Mouse (Mus musculus): ENCODE data around the gene Sh3bp1. TPM values are rescaled to one million over a fixed set of nuclear protein-coding genes. Genes with fewer than 3 reads are reported as not detected.

Gene Sh3bp1
- total and polyA plus RNA-seq, 3 experiments, result 34.1 to 1,400 (median 207) TPM

DNA sequence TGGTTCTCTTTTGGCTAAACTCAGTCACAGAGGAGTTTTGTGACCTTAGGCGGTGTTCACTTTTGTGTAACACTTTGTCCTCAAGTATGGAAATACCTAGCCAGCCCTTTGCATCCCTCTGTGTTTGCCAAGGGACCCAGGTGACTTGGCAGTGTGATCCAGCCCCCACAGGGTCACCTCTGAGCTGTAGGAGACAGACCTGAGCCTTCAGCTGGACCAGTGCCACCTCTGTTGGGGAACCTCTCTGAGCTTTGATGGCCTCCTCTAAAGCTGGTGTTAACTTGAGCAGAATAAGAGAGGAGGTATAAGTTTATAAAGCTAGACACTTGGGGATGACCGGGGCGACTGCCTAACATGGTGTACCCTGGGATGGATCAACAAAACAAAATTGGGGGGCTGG, 49.3 kb downstream of the Sh3bp1 start:
- TF ChIP-seq GATA2 (IDR thresholded peaks at IDR 0.05; ENCODE audit: borderline replicate concordance, low read depth, low read length) (no peak), GATA1 (IDR thresholded peaks at IDR 0.05; ENCODE audit: borderline replicate concordance, low read length) (no peak), TAL1 (conservative IDR thresholded peaks at IDR 0.05; ENCODE audit: low read depth, low read length) (no peak), CTCF (IDR thresholded peaks at IDR 0.05; ENCODE audit: low read depth, low read length) (no peak)
- H3K27me3 ChIP-seq (ENCODE audit: insufficient read depth, low read length), result peaks cover 63% of the 10 kb centered on the region
- H3K36me3 ChIP-seq (replicated peaks), result no peaks in the 10 kb centered on the region

GRCm38 (mm10) chr15:78955663-78956062, 56.1 kb downstream of the Sh3bp1 start:
- DNase-seq (ENCODE audit: low spot score), result no peak
- Histone ChIP-seq H3K27me3 (ENCODE audit: insufficient read depth, low read length) (peaks cover 49% of the 10 kb centered on the region), H3K4me1 (ENCODE audit: insufficient read depth, low read depth, low read length) (no peaks in the 10 kb centered on the region; the same call in none of the 2 replicates), H3K9me3 (replicated peaks) (no peaks in the 10 kb centered on the region), H3K4me3 (ENCODE audit: low read depth, low read length) (no peak overlapping the region), H3K36me3 (replicated peaks) (no peaks in the 10 kb centered on the region)
- no peak for TF ChIP-seq CTCF (IDR thresholded peaks at IDR 0.05; ENCODE audit: low read depth, low read length)
- no peak for TF ChIP-seq GATA2 (IDR thresholded peaks at IDR 0.05; ENCODE audit: borderline replicate concordance, low read depth, low read length)
- TF ChIP-seq TAL1 (conservative IDR thresholded peaks at IDR 0.05; ENCODE audit: low read depth, low read length), result no peak
- TF ChIP-seq GATA1 (IDR thresholded peaks at IDR 0.05; ENCODE audit: borderline replicate concordance, low read length), result no peak
- no peak for TF ChIP-seq POLR2AphosphoS5 (IDR thresholded peaks at IDR 0.05; ENCODE audit: insufficient replicate concordance, low read depth, low read length)
- ATAC-seq (ENCODE audit: extremely low read depth, insufficient number of reproducible peaks, low FRiP score, poor library complexity, severe bottlenecking), result no peak

More for the DNA sequence above, 49.3 kb downstream of the Sh3bp1 start:
- Histone ChIP-seq H3K4me1 (ENCODE audit: insufficient read depth, low read depth, low read length) (peaks cover 1% of the 10 kb centered on the region), H3K4me3 (ENCODE audit: low read depth, low read length) (no peak overlapping the region), H3K9me3 (replicated peaks) (0 out of 2 replicates have a peak, but pooled peaks cover 5% of the 10 kb centered on the region)
- ATAC-seq (ENCODE audit: extremely low read depth, insufficient number of reproducible peaks, low FRiP score, poor library complexity, severe bottlenecking) (no peak), DNase-seq (ENCODE audit: low spot score) (no peak)

DNA sequence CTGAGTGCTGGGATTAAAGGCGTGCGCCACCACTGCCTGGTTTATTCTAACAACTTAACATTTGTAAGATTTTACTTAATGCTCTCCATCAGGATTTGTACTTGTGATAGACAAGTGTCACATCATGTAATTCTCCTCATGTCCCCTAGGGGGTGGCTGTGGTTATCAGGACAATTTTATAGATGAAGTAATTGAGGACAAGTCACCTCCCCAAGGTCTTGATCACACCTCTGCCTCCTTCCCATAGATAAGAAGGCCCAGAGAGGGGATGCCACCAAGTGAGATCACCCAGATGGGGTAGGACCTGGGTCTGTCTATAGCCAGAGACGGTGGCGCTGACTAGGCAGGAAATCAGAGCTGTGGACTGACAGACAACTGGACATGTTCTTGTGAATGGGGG, 56.8 kb downstream of the Sh3bp1 start:
- Histone ChIP-seq H3K36me3 (replicated peaks) (no peaks in the 10 kb centered on the region), H3K4me3 (ENCODE audit: low read depth, low read length) (no peak overlapping the region), H3K27me3 (ENCODE audit: insufficient read depth, low read length) (peaks cover 48% of the 10 kb centered on the region), H3K9me3 (replicated peaks) (no peaks in the 10 kb centered on the region), H3K4me1 (ENCODE audit: insufficient read depth, low read depth, low read length) (no peaks in the 10 kb centered on the region; the same call in none of the 2 replicates)
- no peak for ATAC-seq (ENCODE audit: extremely low read depth, insufficient number of reproducible peaks, low FRiP score, poor library complexity, severe bottlenecking)
- TF ChIP-seq CTCF (IDR thresholded peaks at IDR 0.05; ENCODE audit: low read depth, low read length), result peak; percentile 51
- TF ChIP-seq POLR2AphosphoS5 (IDR thresholded peaks at IDR 0.05; ENCODE audit: insufficient replicate concordance, low read depth, low read length), result no peak
- no peak for TF ChIP-seq TAL1 (conservative IDR thresholded peaks at IDR 0.05; ENCODE audit: low read depth, low read length)
- no peak for DNase-seq (ENCODE audit: low spot score)

GRCm38 (mm10) chr15:78957021-78957420, 57.5 kb downstream of the Sh3bp1 start:
- Histone ChIP-seq H3K36me3 (replicated peaks) (no peaks in the 10 kb centered on the region), H3K9me3 (replicated peaks) (no peaks in the 10 kb centered on the region), H3K4me3 (ENCODE audit: low read depth, low read length) (no peak overlapping the region), H3K4me1 (ENCODE audit: insufficient read depth, low read depth, low read length) (no peaks in the 10 kb centered on the region; the same call in none of the 2 replicates), H3K27me3 (ENCODE audit: insufficient read depth, low read length) (peaks cover 48% of the 10 kb centered on the region)
- ATAC-seq (ENCODE audit: extremely low read depth, insufficient number of reproducible peaks, low FRiP score, poor library complexity, severe bottlenecking) (no peak), DNase-seq (ENCODE audit: low spot score) (no peak)
- TF ChIP-seq GATA2 (IDR thresholded peaks at IDR 0.05; ENCODE audit: borderline replicate concordance, low read depth, low read length) (no peak), TAL1 (conservative IDR thresholded peaks at IDR 0.05; ENCODE audit: low read depth, low read length) (no peak), POLR2AphosphoS5 (IDR thresholded peaks at IDR 0.05; ENCODE audit: insufficient replicate concordance, low read depth, low read length) (no peak), CTCF (IDR thresholded peaks at IDR 0.05; ENCODE audit: low read depth, low read length) (no peak), GATA1 (IDR thresholded peaks at IDR 0.05; ENCODE audit: borderline replicate concordance, low read length) (no peak)

GRCm38 (mm10) chr15:78959537-78959936, 60.0 kb downstream of the Sh3bp1 start:
- H3K27me3 ChIP-seq (ENCODE audit: insufficient read depth, low read length), result peaks cover 51% of the 10 kb centered on the region
- peaks cover 3% of the 10 kb centered on the region for H3K4me1 ChIP-seq (ENCODE audit: insufficient read depth, low read depth, low read length)
- H3K4me3 ChIP-seq (ENCODE audit: low read depth, low read length), result no peak overlapping the region
- H3K9me3 ChIP-seq (replicated peaks), result no peaks in the 10 kb centered on the region
- ATAC-seq (ENCODE audit: extremely low read depth, insufficient number of reproducible peaks, low FRiP score, poor library complexity, severe bottlenecking) (no peak), DNase-seq (ENCODE audit: low spot score) (no peak)
- no peaks in the 10 kb centered on the region for H3K36me3 ChIP-seq (replicated peaks)
- TF ChIP-seq GATA2 (IDR thresholded peaks at IDR 0.05; ENCODE audit: borderline replicate concordance, low read depth, low read length) (no peak), CTCF (IDR thresholded peaks at IDR 0.05; ENCODE audit: low read depth, low read length) (no peak), GATA1 (IDR thresholded peaks at IDR 0.05; ENCODE audit: borderline replicate concordance, low read length) (no peak), TAL1 (conservative IDR thresholded peaks at IDR 0.05; ENCODE audit: low read depth, low read length) (no peak), POLR2AphosphoS5 (IDR thresholded peaks at IDR 0.05; ENCODE audit: insufficient replicate concordance, low read depth, low read length) (no peak)

DNA sequence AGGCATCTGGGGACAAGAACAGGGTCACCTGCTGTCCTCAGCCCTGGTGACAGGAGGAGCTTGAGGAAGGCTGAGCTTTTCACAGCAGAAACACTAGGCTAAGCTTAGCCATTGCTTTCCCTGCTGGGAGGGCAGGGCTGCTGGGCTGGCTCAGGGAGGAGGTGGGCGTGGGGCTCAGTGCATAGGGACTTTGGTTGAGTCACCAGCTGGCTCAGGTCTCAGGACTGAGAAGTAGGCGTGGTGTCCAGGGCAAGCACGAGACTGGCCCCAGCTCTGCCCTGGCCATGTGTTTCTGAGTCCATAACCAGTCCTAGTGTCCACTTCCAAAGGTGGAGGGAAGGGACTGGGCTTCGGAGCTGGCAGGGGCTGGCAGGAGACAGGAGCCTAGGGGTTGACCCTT, 60.5 kb downstream of the Sh3bp1 start:
- peaks cover 3% of the 10 kb centered on the region for H3K4me1 ChIP-seq (ENCODE audit: insufficient read depth, low read depth, low read length)
- H3K36me3 ChIP-seq (replicated peaks), result no peaks in the 10 kb centered on the region
- TF ChIP-seq POLR2AphosphoS5 (IDR thresholded peaks at IDR 0.05; ENCODE audit: insufficient replicate concordance, low read depth, low read length) (no peak), TAL1 (conservative IDR thresholded peaks at IDR 0.05; ENCODE audit: low read depth, low read length) (no peak), GATA2 (IDR thresholded peaks at IDR 0.05; ENCODE audit: borderline replicate concordance, low read depth, low read length) (no peak), CTCF (IDR thresholded peaks at IDR 0.05; ENCODE audit: low read depth, low read length) (no peak), GATA1 (IDR thresholded peaks at IDR 0.05; ENCODE audit: borderline replicate concordance, low read length) (no peak)
- H3K4me3 ChIP-seq (ENCODE audit: low read depth, low read length), result no peak overlapping the region
- DNase-seq (ENCODE audit: low spot score) (no peak), ATAC-seq (ENCODE audit: extremely low read depth, insufficient number of reproducible peaks, low FRiP score, poor library complexity, severe bottlenecking) (no peak)
- H3K27me3 ChIP-seq (ENCODE audit: insufficient read depth, low read length), result peaks cover 54% of the 10 kb centered on the region
- H3K9me3 ChIP-seq (replicated peaks), result no peaks in the 10 kb centered on the region

Other genes with a start within 250 kb of the Sh3bp1 start
- gene Elfn2, start 181.0 kb upstream of the Sh3bp1 start, total RNA-seq (2014; fragmentation: Nextera tagmentation), result not detected in 2 replicates
- gene Elfn2, start 181.0 kb upstream of the Sh3bp1 start, total RNA-seq (2017), result 0.05 TPM in 1 of 2 replicates, not detected in the other
- not detected in 2 replicates for gene Elfn2, start 181.0 kb upstream of the Sh3bp1 start, polyA plus RNA-seq (2012)
- not detected in 2 replicates for gene Mfng, start 126.3 kb upstream of the Sh3bp1 start, total RNA-seq (2014; fragmentation: Nextera tagmentation)
- not detected in 2 replicates for gene Mfng, start 126.3 kb upstream of the Sh3bp1 start, total RNA-seq (2017)
- gene Mfng, start 126.3 kb upstream of the Sh3bp1 start, polyA plus RNA-seq (2012), result not detected in 2 replicates
- gene Card10, start 96.7 kb upstream of the Sh3bp1 start, total RNA-seq (2014; fragmentation: Nextera tagmentation), result not detected in 2 replicates
- not detected in 2 replicates for gene Card10, start 96.7 kb upstream of the Sh3bp1 start, total RNA-seq (2017)
- gene Card10, start 96.7 kb upstream of the Sh3bp1 start, polyA plus RNA-seq (2012), result not detected in 2 replicates
- not detected in 2 replicates for gene Cdc42ep1, start 57.1 kb upstream of the Sh3bp1 start, total RNA-seq (2014; fragmentation: Nextera tagmentation)
- gene Cdc42ep1, start 57.1 kb upstream of the Sh3bp1 start, total RNA-seq (2017), result 0.11 TPM in 1 of 2 replicates, not detected in the other
- not detected in 2 replicates for gene Cdc42ep1, start 57.1 kb upstream of the Sh3bp1 start, polyA plus RNA-seq (2012)
- not detected in 2 replicates for gene Lgals2, start 44.2 kb upstream of the Sh3bp1 start, total RNA-seq (2014; fragmentation: Nextera tagmentation)
- gene Lgals2, start 44.2 kb upstream of the Sh3bp1 start, total RNA-seq (2017), result not detected in 2 replicates
- gene Lgals2, start 44.2 kb upstream of the Sh3bp1 start, polyA plus RNA-seq (2012), result not detected in 2 replicates
- 52.6 and 60.2 TPM in 2 replicates for gene Gga1, start 22.6 kb upstream of the Sh3bp1 start, total RNA-seq (2014; fragmentation: Nextera tagmentation)
- gene Gga1, start 22.6 kb upstream of the Sh3bp1 start, total RNA-seq (2017), result 9.6 and 10.0 TPM in 2 replicates
- 158 and 177 TPM in 2 replicates for gene Gga1, start 22.6 kb upstream of the Sh3bp1 start, polyA plus RNA-seq (2012)
- not detected in 2 replicates for gene Gm49510, start 101 bp upstream of the Sh3bp1 start, total RNA-seq (2014; fragmentation: Nextera tagmentation)
- 1.3 and 1.4 TPM in 2 replicates for gene Gm49510, start 101 bp upstream of the Sh3bp1 start, total RNA-seq (2017)
- gene Gm49510, start 101 bp upstream of the Sh3bp1 start, polyA plus RNA-seq (2012), result 6.3 and 8.2 TPM in 2 replicates
- gene Pdxp, start 14.2 kb downstream of the Sh3bp1 start, total RNA-seq (2014; fragmentation: Nextera tagmentation), result 26.6 and 31.4 TPM in 2 replicates
- 13.9 and 18.1 TPM in 2 replicates for gene Pdxp, start 14.2 kb downstream of the Sh3bp1 start, total RNA-seq (2017)
- gene Pdxp, start 14.2 kb downstream of the Sh3bp1 start, polyA plus RNA-seq (2012), result 39.7 and 40.6 TPM in 2 replicates
- gene Lgals1, start 27.0 kb downstream of the Sh3bp1 start, total RNA-seq (2014; fragmentation: Nextera tagmentation), result 558 and 607 TPM in 2 replicates
- gene Lgals1, start 27.0 kb downstream of the Sh3bp1 start, total RNA-seq (2017), result 3,673 and 4,536 TPM in 2 replicates
- gene Lgals1, start 27.0 kb downstream of the Sh3bp1 start, polyA plus RNA-seq (2012), result 1,469 and 2,086 TPM in 2 replicates
- gene Nol12, start 35.2 kb downstream of the Sh3bp1 start, total RNA-seq (2014; fragmentation: Nextera tagmentation), result 13.2 and 25.6 TPM in 2 replicates
- gene Nol12, start 35.2 kb downstream of the Sh3bp1 start, total RNA-seq (2017), result 20.1 and 24.2 TPM in 2 replicates
- 15.9 and 16.7 TPM in 2 replicates for gene Nol12, start 35.2 kb downstream of the Sh3bp1 start, polyA plus RNA-seq (2012)
- 67.0 and 104 TPM in 2 replicates for gene Triobp, start 48.0 kb downstream of the Sh3bp1 start, total RNA-seq (2014; fragmentation: Nextera tagmentation)
- 23.6 and 24.4 TPM in 2 replicates for gene Triobp, start 48.0 kb downstream of the Sh3bp1 start, total RNA-seq (2017)
- 42.5 and 45.6 TPM in 2 replicates for gene Triobp, start 48.0 kb downstream of the Sh3bp1 start, polyA plus RNA-seq (2012)
- not detected in 2 replicates for gene H1f0, start 128.7 kb downstream of the Sh3bp1 start, total RNA-seq (2014; fragmentation: Nextera tagmentation)
- gene H1f0, start 128.7 kb downstream of the Sh3bp1 start, total RNA-seq (2017), result 0.16 TPM in 1 of 2 replicates, not detected in the other
- 0.03 and 0.05 TPM in 2 replicates for gene H1f0, start 128.7 kb downstream of the Sh3bp1 start, polyA plus RNA-seq (2012)
- not detected in 2 replicates for gene Galr3, start 142.1 kb downstream of the Sh3bp1 start, total RNA-seq (2014; fragmentation: Nextera tagmentation)
- gene Galr3, start 142.1 kb downstream of the Sh3bp1 start, total RNA-seq (2017), result not detected in 2 replicates
- gene Galr3, start 142.1 kb downstream of the Sh3bp1 start, polyA plus RNA-seq (2012), result not detected in 2 replicates
- gene Ankrd54, start 163.1 kb downstream of the Sh3bp1 start, total RNA-seq (2014; fragmentation: Nextera tagmentation), result 15.7 and 23.7 TPM in 2 replicates
- gene Ankrd54, start 163.1 kb downstream of the Sh3bp1 start, total RNA-seq (2017), result 15.8 and 19.0 TPM in 2 replicates
- gene Ankrd54, start 163.1 kb downstream of the Sh3bp1 start, polyA plus RNA-seq (2012), result 37.8 and 51.9 TPM in 2 replicates
- 134 and 145 TPM in 2 replicates for gene Eif3l, start 175.4 kb downstream of the Sh3bp1 start, total RNA-seq (2014; fragmentation: Nextera tagmentation)
- 261 and 285 TPM in 2 replicates for gene Eif3l, start 175.4 kb downstream of the Sh3bp1 start, total RNA-seq (2017)
- gene Eif3l, start 175.4 kb downstream of the Sh3bp1 start, polyA plus RNA-seq (2012), result 20.8 and 30.9 TPM in 2 replicates
- gene Micall1, start 209.1 kb downstream of the Sh3bp1 start, total RNA-seq (2014; fragmentation: Nextera tagmentation), result 10.4 and 11.5 TPM in 2 replicates
- gene Micall1, start 209.1 kb downstream of the Sh3bp1 start, total RNA-seq (2017), result 3.7 and 4.5 TPM in 2 replicates
- gene Micall1, start 209.1 kb downstream of the Sh3bp1 start, polyA plus RNA-seq (2012), result 19.9 and 20.5 TPM in 2 replicates
- 143 and 147 TPM in 2 replicates for gene Polr2f, start 241.2 kb downstream of the Sh3bp1 start, total RNA-seq (2014; fragmentation: Nextera tagmentation)
- gene Polr2f, start 241.2 kb downstream of the Sh3bp1 start, total RNA-seq (2017), result 97.0 and 109 TPM in 2 replicates
- gene Polr2f, start 241.2 kb downstream of the Sh3bp1 start, polyA plus RNA-seq (2012), result 210 and 266 TPM in 2 replicates
- gene 1700088E04Rik, start 241.5 kb downstream of the Sh3bp1 start, total RNA-seq (2014; fragmentation: Nextera tagmentation), result 1.4 and 2.8 TPM in 2 replicates
- gene 1700088E04Rik, start 241.5 kb downstream of the Sh3bp1 start, total RNA-seq (2017), result 1.6 and 2.2 TPM in 2 replicates
- 0.46 and 0.50 TPM in 2 replicates for gene 1700088E04Rik, start 241.5 kb downstream of the Sh3bp1 start, polyA plus RNA-seq (2012)